In the genomic region with DNA sequence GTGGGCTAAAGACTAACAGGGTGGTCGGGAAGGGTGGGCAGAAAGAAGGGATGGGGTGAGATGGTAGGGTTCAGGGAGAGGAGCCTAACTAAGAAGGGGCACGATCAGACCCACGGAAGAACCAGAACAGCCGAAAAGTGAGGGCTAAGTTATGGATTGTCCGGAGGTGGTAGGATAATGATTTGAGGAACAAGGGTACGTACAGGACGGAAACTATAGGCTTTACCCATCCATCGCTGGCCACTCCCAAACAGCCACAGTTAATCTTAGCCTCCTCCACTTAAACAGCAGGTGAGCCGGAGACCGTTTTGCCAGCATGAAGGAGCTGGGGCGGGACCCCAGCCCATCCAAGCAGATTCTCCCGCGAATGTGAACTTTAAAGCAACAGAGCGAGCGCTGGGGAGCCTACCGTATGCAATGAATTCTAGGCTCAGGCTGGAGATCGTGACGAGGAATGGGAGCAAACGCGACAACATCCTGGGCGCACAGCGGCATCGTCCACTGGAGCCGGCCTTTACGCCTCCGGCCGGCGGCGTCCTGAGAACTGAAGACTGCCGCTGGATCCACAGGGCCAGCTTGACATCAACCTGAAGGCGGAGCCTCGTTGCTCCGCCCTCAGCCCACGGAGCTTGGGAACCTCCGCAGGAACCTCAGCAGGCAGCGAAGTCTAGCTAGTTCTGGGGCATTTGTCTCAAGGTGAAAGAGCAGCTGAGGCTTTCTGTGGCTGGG, we compare ENCODE assay signal across 1 mouse cellular context.
TF ChIP-seq lines count a peak whose summit lies in the region.

A gene (minus strand): TSS at position 553 of the 729 bp plus-strand sequence.

TF ChIP-seq in CH12.LX, 34 proteins besides CTCF, POLR2A, EP300 and RAD21 (continued from another document):
- TF ChIP-seq ETS1 (conservative IDR thresholded peaks at IDR 0.05; ENCODE audit: low read depth, low read length) (no peak), TBP (conservative IDR thresholded peaks at IDR 0.05; ENCODE audit: low read depth, low read length) (peak; percentile 72), IRF4 (IDR thresholded peaks at IDR 0.05; ENCODE audit: low read depth, low read length) (no peak), GABPA (IDR thresholded peaks at IDR 0.05; ENCODE audit: insufficient replicate concordance, low read depth, low read length) (no peak), ZMIZ1 (IDR thresholded peaks at IDR 0.05; ENCODE audit: low read depth, low read length) (peak; percentile 73), CHD2 (IDR thresholded peaks at IDR 0.05; ENCODE audit: low read length) (no peak), BHLHE40 (IDR thresholded peaks at IDR 0.05; ENCODE audit: low read depth, low read length) (no peak), SMC3 (IDR thresholded peaks at IDR 0.05; ENCODE audit: low read depth, low read length) (no peak), SIN3A (IDR thresholded peaks at IDR 0.05; ENCODE audit: low read length) (no peak)
